8 mouse cellular contexts compared by ENCODE assay signal in genomic region chr1:193702707-193703419, GRCm38 (mm10).
DNase-seq lines count a peak whose midpoint lies in the region; TF ChIP-seq lines count a peak whose summit lies in the region.

No protein-coding gene starts in this region.

- DNase-seq in gastrocnemius, adult 18-20 months (ENCODE audit: low spot score) = peak; percentile 21
- no peak for DNase-seq in gastrocnemius, postnatal 25 days
- peak; percentile 66 for DNase-seq in brain, adult 2 months (ENCODE audit: low read depth, low spot score)
- peak; percentile 8 for DNase-seq in heart, postnatal 25 days (ENCODE audit: low spot score)
- peak; percentile 60 to 70 for DNase-seq in kidney, postnatal 4 days
- peak; percentile 41 for DNase-seq in lung, postnatal 36 days
- DNase-seq in right cerebral cortex, postnatal 4 days = peak; percentile 54

- peak; percentile 61; the same call in 1 of the 2 replicates for TF ChIP-seq CTCF in embryonic fibroblast, embryonic 13.5 days (IDR thresholded peaks at IDR 0.05; ENCODE audit: borderline replicate concordance, insufficient read depth, low read length)

- no peak for TF ChIP-seq POLR2A in embryonic fibroblast, embryonic 13.5 days (IDR thresholded peaks at IDR 0.05; ENCODE audit: low read depth, low read length)

- intact Hi-C loops in heart, postnatal 25 days (cut with DNase I) = loop anchor here (2.0 to 5.0 kb wide), 4 partner anchors 128 to 316 kb away; no protein-coding TSS in a partner anchor

- H3K4me1 ChIP-seq in embryonic fibroblast, embryonic 13.5 days (ENCODE audit: control insufficient read depth, insufficient read depth, low read length) = no peaks in the 10 kb centered on the region

- no peak overlapping the region for H3K27ac ChIP-seq in embryonic fibroblast, embryonic 13.5 days (ENCODE audit: insufficient read depth, low read length)

- no peak overlapping the region for H3K4me3 ChIP-seq in embryonic fibroblast, embryonic 13.5 days (ENCODE audit: insufficient read depth, low read length)
